Mouse (Mus musculus): Measurements from ENCODE around the gene Mrvi1. TPM values are rescaled to one million over a fixed set of nuclear protein-coding genes. Genes with fewer than 3 reads are reported as not detected.

The Mrvi1 gene
- polyA plus RNA-seq, 1 experiment from 2014 or later, result 1.4 TPM

DNA sequence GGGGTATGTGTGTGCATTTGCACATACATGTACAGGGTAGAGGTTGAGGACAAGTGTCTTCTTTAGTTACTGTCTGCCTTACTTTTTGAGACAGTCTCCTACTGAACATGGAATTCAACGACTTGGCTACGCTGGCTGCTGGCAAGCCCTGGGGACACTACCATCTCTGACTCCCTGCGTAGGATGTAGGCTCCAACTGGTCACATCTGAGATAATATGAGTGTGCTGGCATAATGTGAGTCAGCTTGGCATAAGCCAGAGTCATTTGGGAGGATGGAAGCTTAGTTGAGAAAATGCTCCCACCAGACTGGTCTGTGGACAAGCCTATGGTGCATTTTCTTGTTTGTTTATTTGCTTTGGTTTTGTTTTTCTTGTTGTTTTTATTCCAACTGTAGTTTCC is 5.8 kb upstream of the Mrvi1 start:
- no peak overlapping the region for H3K4me2 ChIP-seq (ENCODE audit: low read depth, severe bottlenecking)
- H3K27ac ChIP-seq (replicated peaks; ENCODE audit: low read depth, low read length), result no peak overlapping the region
- no peak overlapping the region for H3K4me3 ChIP-seq (ENCODE audit: low read depth, low read length)
- 0 out of 2 replicates have a peak, but pooled peaks cover 2% of the 10 kb centered on the region for H3K4me1 ChIP-seq (ENCODE audit: control insufficient read depth, insufficient read depth, low read length)
- H3K9ac ChIP-seq (ENCODE audit: low read length), result no peak overlapping the region
- H3K27me3 ChIP-seq (ENCODE audit: control insufficient read depth, insufficient read depth, low read length), result no peaks in the 10 kb centered on the region
- 82% methylated on average over 3 of the region's 3 CpGs for WGBS
- H3K36me3 ChIP-seq (ENCODE audit: control insufficient read depth, insufficient read depth, low read length), result no peaks in the 10 kb centered on the region
- DNase-seq (ENCODE audit: low spot score) (no peak), ATAC-seq (ENCODE audit: insufficient number of reproducible peaks, low FRiP score, low TSS enrichment, low read depth) (no peak)
- H3K9me3 ChIP-seq (ENCODE audit: control insufficient read depth, low read length), result no peaks in the 10 kb centered on the region

DNA sequence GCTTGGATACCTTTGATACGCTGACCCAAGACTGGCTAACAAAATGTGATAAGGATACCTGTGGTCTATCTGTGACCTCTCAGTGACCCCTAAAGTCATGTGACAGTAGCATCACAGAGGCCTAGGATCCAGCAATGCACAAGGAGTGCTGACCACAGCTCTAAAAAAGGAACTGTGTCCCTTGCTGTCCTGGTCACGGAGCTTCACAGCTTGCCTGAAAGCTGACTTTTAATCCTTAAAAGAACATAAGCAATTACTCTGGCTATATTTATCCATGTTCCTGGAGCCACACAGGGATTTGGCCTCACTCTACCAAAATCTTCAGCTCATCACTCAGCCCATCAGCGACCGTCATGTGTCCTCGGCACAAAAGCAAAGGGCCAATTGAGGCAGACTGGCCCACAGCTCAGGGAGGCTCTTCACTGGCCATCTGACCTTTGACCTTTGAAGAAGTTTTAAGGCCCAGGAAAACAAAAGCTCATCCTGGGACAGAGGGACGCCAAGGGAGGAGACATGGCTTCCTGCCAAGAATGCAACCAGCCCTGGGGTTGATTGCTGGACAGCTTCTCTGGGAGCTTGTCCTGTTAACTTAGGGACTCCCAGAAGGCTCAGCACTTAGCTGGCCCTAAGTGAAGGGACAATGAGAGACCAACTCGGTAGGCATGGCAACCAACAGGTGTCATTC is 3.5 kb upstream of the Mrvi1 start:
- Histone ChIP-seq H3K4me1 (ENCODE audit: control insufficient read depth, insufficient read depth, low read length) (0 out of 2 replicates have a peak, but pooled peaks cover 2% of the 10 kb centered on the region), H3K9me3 (ENCODE audit: control insufficient read depth, low read length) (no peaks in the 10 kb centered on the region), H3K27me3 (ENCODE audit: control insufficient read depth, insufficient read depth, low read length) (no peaks in the 10 kb centered on the region), H3K36me3 (ENCODE audit: control insufficient read depth, insufficient read depth, low read length) (no peaks in the 10 kb centered on the region), H3K9ac (ENCODE audit: low read length) (no peak overlapping the region), H3K4me2 (ENCODE audit: low read depth, severe bottlenecking) (no peak overlapping the region), H3K27ac (replicated peaks; ENCODE audit: low read depth, low read length) (no peak overlapping the region), H3K4me3 (ENCODE audit: low read depth, low read length) (no peak overlapping the region)
- DNase-seq (ENCODE audit: low spot score) (no peak), ATAC-seq (ENCODE audit: insufficient number of reproducible peaks, low FRiP score, low TSS enrichment, low read depth) (no peak)
- WGBS, result 85% methylated on average over 7 of the region's 7 CpGs

DNA sequence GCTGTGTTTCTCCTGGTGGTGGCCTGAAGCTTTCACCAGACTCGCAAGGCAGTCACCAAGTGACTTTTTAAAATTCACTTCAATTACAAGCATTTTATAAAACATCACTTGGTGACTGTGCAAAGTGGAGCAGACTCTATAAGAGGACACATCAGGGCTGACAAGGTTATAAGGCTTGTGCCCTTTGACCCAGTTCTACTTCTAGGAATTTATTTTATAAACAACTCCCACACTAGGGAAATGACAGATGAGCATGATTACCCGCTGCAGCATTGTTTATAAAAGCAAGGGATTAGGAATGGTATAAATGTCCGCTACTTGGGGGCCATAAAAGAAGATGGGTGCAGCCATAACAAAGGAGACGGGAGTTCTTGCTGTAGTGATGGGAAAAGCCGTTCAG is 1.4 kb upstream of the Mrvi1 start:
- DNase-seq (ENCODE audit: low spot score) (no peak), ATAC-seq (ENCODE audit: insufficient number of reproducible peaks, low FRiP score, low TSS enrichment, low read depth) (no peak)
- Histone ChIP-seq H3K9ac (ENCODE audit: low read length) (no peak overlapping the region), H3K27me3 (ENCODE audit: control insufficient read depth, insufficient read depth, low read length) (no peaks in the 10 kb centered on the region), H3K4me3 (ENCODE audit: low read depth, low read length) (no peak overlapping the region), H3K36me3 (ENCODE audit: control insufficient read depth, insufficient read depth, low read length) (no peaks in the 10 kb centered on the region), H3K9me3 (ENCODE audit: control insufficient read depth, low read length) (no peaks in the 10 kb centered on the region), H3K4me1 (ENCODE audit: control insufficient read depth, insufficient read depth, low read length) (no peaks in the 10 kb centered on the region), H3K4me2 (ENCODE audit: low read depth, severe bottlenecking) (no peak overlapping the region), H3K27ac (replicated peaks; ENCODE audit: low read depth, low read length) (no peak overlapping the region)
- 63% methylated on average over 5 of the region's 5 CpGs for WGBS

DNA sequence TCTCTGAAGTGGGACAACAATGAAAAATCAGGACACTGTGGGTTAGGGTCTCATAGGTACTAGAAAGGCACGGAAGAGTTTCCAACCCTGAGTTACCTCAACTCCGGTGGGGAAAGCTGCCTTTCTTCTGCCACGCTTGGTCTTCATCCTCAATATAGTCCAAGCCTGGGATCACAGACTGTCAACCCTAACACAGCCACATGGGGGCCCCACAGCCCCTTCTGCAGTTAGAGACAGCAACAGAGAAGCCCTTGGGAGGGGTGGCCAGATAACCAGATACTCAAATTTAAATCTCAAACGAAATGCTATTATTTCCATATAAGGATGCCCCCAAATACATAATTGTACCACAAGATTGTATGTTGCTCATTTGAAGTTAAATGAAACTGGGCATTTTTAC is 503 bp upstream of the Mrvi1 start:
- whole genome bisulfite sequencing, result 69% methylated on average over 4 of the region's 4 CpGs
- peak; percentile 32 for DNase-seq (ENCODE audit: low spot score)
- no peaks in the 10 kb centered on the region for H3K4me1 ChIP-seq (ENCODE audit: control insufficient read depth, insufficient read depth, low read length)
- H3K4me3 ChIP-seq (ENCODE audit: low read depth, low read length), result no peak overlapping the region
- H3K9ac ChIP-seq (ENCODE audit: low read length), result no peak overlapping the region
- H3K27ac ChIP-seq (replicated peaks; ENCODE audit: low read depth, low read length), result no peak overlapping the region
- H3K36me3 ChIP-seq (ENCODE audit: control insufficient read depth, insufficient read depth, low read length), result no peaks in the 10 kb centered on the region
- no peak overlapping the region for H3K4me2 ChIP-seq (ENCODE audit: low read depth, severe bottlenecking)
- H3K9me3 ChIP-seq (ENCODE audit: control insufficient read depth, low read length), result no peaks in the 10 kb centered on the region
- ATAC-seq (ENCODE audit: insufficient number of reproducible peaks, low FRiP score, low TSS enrichment, low read depth), result no peak
- H3K27me3 ChIP-seq (ENCODE audit: control insufficient read depth, insufficient read depth, low read length), result no peaks in the 10 kb centered on the region

DNA sequence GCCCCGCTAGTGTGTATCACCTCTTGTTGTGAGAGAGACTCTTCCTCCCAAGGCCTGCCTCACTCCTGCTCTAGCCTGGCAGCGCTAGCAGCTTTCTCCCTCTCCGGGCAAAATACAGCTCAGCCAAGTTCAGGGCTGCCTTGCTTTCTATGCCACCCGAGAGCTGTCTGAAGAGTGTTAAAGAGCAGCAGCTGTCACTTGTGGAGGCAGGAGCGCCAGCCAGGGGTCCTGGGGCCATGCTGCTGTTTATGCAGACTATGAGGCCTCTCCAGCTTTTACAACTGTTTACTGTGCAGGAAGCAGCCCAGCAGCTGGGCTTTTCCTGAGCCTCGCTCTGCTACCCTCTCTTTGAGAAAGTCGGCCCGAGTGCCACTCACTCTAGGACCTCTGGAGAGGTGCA is 1.2 kb downstream of the Mrvi1 start:
- Histone ChIP-seq H3K4me2 (ENCODE audit: low read depth, severe bottlenecking) (no peak overlapping the region), H3K27me3 (ENCODE audit: control insufficient read depth, insufficient read depth, low read length) (no peaks in the 10 kb centered on the region), H3K4me1 (ENCODE audit: control insufficient read depth, insufficient read depth, low read length) (no peaks in the 10 kb centered on the region), H3K9ac (ENCODE audit: low read length) (no peak overlapping the region), H3K4me3 (ENCODE audit: low read depth, low read length) (no peak overlapping the region), H3K9me3 (ENCODE audit: control insufficient read depth, low read length) (no peaks in the 10 kb centered on the region), H3K36me3 (ENCODE audit: control insufficient read depth, insufficient read depth, low read length) (no peaks in the 10 kb centered on the region), H3K27ac (replicated peaks; ENCODE audit: low read depth, low read length) (no peak overlapping the region)
- ATAC-seq (ENCODE audit: insufficient number of reproducible peaks, low FRiP score, low TSS enrichment, low read depth) (no peak), DNase-seq (ENCODE audit: low spot score) (no peak)
- 49% methylated on average over 8 of the region's 8 CpGs for WGBS

DNA sequence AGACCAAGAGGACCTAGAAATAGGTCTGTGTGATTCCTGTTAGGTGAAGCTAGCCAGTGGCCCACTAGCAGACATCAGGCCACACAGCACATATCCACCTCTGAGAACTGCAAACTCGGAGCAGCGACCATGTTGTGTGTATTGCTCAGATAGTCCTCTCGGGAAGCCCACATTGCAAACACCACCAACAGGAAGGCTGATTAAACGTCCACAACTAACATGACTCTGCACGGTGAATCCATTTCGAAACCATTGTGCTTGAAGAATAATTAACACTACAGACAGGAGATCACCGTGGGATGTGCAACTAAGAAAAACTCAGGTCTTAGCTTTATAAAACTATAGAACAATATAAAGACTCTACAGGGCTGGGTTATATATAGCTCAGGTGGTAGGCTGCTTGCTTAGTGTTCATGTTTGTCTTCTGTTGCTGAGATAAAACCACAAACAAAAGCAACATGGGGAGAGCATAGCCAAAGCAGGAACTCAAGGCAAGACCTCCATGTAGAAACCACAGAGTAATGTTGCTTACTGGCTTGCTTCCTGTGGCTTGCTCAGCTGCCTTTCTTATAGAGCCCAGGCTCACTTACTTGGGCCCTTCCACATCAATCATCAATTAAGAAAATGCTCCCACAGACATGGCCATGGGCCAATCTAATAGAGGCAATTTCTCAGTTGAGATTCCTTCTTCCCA is 4.4 kb downstream of the Mrvi1 start:
- Histone ChIP-seq H3K4me3 (ENCODE audit: low read depth, low read length) (no peak overlapping the region), H3K27ac (replicated peaks; ENCODE audit: low read depth, low read length) (no peak overlapping the region), H3K36me3 (ENCODE audit: control insufficient read depth, insufficient read depth, low read length) (no peaks in the 10 kb centered on the region), H3K9ac (ENCODE audit: low read length) (no peak overlapping the region), H3K27me3 (ENCODE audit: control insufficient read depth, insufficient read depth, low read length) (no peaks in the 10 kb centered on the region), H3K4me2 (ENCODE audit: low read depth, severe bottlenecking) (no peak overlapping the region), H3K4me1 (ENCODE audit: control insufficient read depth, insufficient read depth, low read length) (no peaks in the 10 kb centered on the region), H3K9me3 (ENCODE audit: control insufficient read depth, low read length) (no peaks in the 10 kb centered on the region)
- WGBS, result 92% methylated on average over 7 of the region's 7 CpGs
- no peak for ATAC-seq (ENCODE audit: insufficient number of reproducible peaks, low FRiP score, low TSS enrichment, low read depth)
- DNase-seq (ENCODE audit: low spot score), result no peak

DNA sequence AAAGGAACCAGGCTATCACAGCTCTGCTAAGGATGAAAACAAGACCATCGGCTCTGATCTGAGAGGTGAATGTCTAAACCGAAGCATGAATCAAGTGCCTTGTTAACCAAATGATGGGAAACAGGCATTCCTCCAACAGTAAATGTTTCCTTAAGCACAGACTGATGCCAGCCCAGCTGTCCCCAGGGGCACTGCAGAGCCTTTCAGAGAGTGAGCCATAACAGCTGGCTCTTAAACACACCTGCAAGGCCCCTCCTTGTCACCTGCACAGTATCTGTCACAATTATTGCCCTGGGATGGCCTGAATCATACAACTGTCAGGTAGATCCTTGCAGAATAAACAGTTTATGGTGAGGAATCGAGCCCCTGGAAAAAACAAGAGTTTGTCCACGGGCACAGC is 8.8 kb downstream of the Mrvi1 start:
- no peak for ATAC-seq (ENCODE audit: insufficient number of reproducible peaks, low FRiP score, low TSS enrichment, low read depth)
- 77% methylated on average over 4 of the region's 4 CpGs for WGBS
- no peak overlapping the region for H3K4me3 ChIP-seq (ENCODE audit: low read depth, low read length)
- no peaks in the 10 kb centered on the region for H3K9me3 ChIP-seq (ENCODE audit: control insufficient read depth, low read length)
- no peaks in the 10 kb centered on the region for H3K27me3 ChIP-seq (ENCODE audit: control insufficient read depth, insufficient read depth, low read length)
- H3K36me3 ChIP-seq (ENCODE audit: control insufficient read depth, insufficient read depth, low read length), result no peaks in the 10 kb centered on the region
- DNase-seq (ENCODE audit: low spot score), result no peak
- no peaks in the 10 kb centered on the region for H3K4me1 ChIP-seq (ENCODE audit: control insufficient read depth, insufficient read depth, low read length)
- no peak overlapping the region for H3K27ac ChIP-seq (replicated peaks; ENCODE audit: low read depth, low read length)
- no peak overlapping the region for H3K4me2 ChIP-seq (ENCODE audit: low read depth, severe bottlenecking)
- H3K9ac ChIP-seq (ENCODE audit: low read length), result no peak overlapping the region

DNA sequence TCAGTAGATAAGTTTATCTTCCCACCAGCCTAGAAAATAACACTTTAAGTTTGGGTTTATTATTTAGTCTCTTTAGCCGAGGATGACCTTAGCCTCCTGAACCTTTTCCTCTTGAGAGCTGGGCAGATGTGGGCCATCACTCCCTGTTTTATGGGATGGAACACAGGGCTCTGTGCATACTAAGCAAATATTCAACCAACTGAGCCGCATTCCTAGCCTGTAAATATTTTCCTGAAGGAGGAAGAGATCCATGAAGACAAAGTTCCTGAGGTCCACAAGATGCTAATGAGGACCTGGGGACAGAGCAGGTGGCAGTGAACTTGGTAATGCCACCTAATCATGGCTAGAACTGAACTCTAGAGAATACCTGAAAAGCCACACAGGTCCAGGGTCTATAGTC is 9.5 kb downstream of the Mrvi1 start:
- Histone ChIP-seq H3K27ac (replicated peaks; ENCODE audit: low read depth, low read length) (no peak overlapping the region), H3K27me3 (ENCODE audit: control insufficient read depth, insufficient read depth, low read length) (no peaks in the 10 kb centered on the region), H3K9ac (ENCODE audit: low read length) (no peak overlapping the region), H3K9me3 (ENCODE audit: control insufficient read depth, low read length) (no peaks in the 10 kb centered on the region), H3K36me3 (ENCODE audit: control insufficient read depth, insufficient read depth, low read length) (no peaks in the 10 kb centered on the region), H3K4me2 (ENCODE audit: low read depth, severe bottlenecking) (no peak overlapping the region), H3K4me1 (ENCODE audit: control insufficient read depth, insufficient read depth, low read length) (no peaks in the 10 kb centered on the region), H3K4me3 (ENCODE audit: low read depth, low read length) (no peak overlapping the region)
- no peak for ATAC-seq (ENCODE audit: insufficient number of reproducible peaks, low FRiP score, low TSS enrichment, low read depth)
- 91% methylated on average over 2 of the region's 2 CpGs for WGBS
- no peak for DNase-seq (ENCODE audit: low spot score)

Data from limb, embryonic 11.5 days (tissue).